Mouse (Mus musculus) limb, embryonic 14.5 days (tissue): Measurements from ENCODE around the gene Klf7. TPM values are rescaled to one million over a fixed set of nuclear protein-coding genes. Genes with fewer than 3 reads are reported as not detected.

Source experiments
- ATAC-seq: fragments of 200-750 bp; cut with Nextera tagmentation; 2 replicates; pipeline ENCODE4 v1.8.0; 2017; ENCODE audit warnings: low read depth, moderate number of reproducible peaks, moderate TSS enrichment; ENCODE audit not compliant: low FRiP score
- DNase-seq: peaks from one replicate; pipeline ENCODE4 v3.0.0-alpha.2; 2015; ENCODE audit warnings: low spot score
- H3K27ac ChIP-seq: fragments of 300-500 bp; sonication (generic); replicated peaks from 2 replicates; pipeline ENCODE4 v1.5.1; 2014; ENCODE audit warnings: low read depth, mild to moderate bottlenecking, low read length, moderate library complexity, mixed read lengths
- H3K27me3 ChIP-seq: fragments of 300-500 bp; sonication (generic); 2 replicates; pipeline ENCODE4 v1.6.1; 2014; ENCODE audit warnings: low read length, mixed read lengths; ENCODE audit not compliant: control insufficient read depth, insufficient read depth
- H3K36me3 ChIP-seq: fragments of 300-500 bp; sonication (generic); 2 replicates; pipeline ENCODE4 v1.6.1; 2014; ENCODE audit warnings: mild to moderate bottlenecking, low read length, moderate library complexity, mixed read lengths; ENCODE audit not compliant: control insufficient read depth, insufficient read depth
- H3K4me1 ChIP-seq: fragments of 300-500 bp; sonication (generic); 2 replicates; pipeline ENCODE4 v1.6.1; 2014; ENCODE audit warnings: antibody characterized with exemption, low read length, mixed read lengths; ENCODE audit not compliant: control insufficient read depth, insufficient read depth
- H3K4me2 ChIP-seq: fragments of 300-500 bp; sonication (generic); replicated peaks from 2 replicates; pipeline ENCODE4 v1.6.1; 2014; ENCODE audit warnings: low read depth, mild to moderate bottlenecking, low read length, moderate library complexity; ENCODE audit not compliant: severe bottlenecking
- H3K4me3 ChIP-seq: fragments of 300-500 bp; sonication (generic); replicated peaks from 2 replicates; pipeline ENCODE4 v1.5.1; 2014; ENCODE audit warnings: low read length
- H3K9ac ChIP-seq: fragments of 300-500 bp; sonication (generic); 2 replicates; pipeline ENCODE4 v1.6.1; 2014; ENCODE audit warnings: mild to moderate bottlenecking, low read depth, low read length, moderate library complexity; ENCODE audit not compliant: severe bottlenecking
- H3K9me3 ChIP-seq: fragments of 300-500 bp; sonication (generic); 2 replicates; pipeline ENCODE4 v1.6.1; 2016; ENCODE audit warnings: low read length; ENCODE audit not compliant: control insufficient read depth
- POLR2A ChIP-seq: fragments of 200-500 bp; IDR thresholded peaks from 2 replicates; pipeline ENCODE4 v1.8.0; 2012; ENCODE audit warnings: inconsistent platforms, mild to moderate bottlenecking, moderate library complexity, borderline replicate concordance; ENCODE audit not compliant: insufficient read depth, insufficient read length; ENCODE audit errors: extremely low read depth
- WGBS: fragments of 180-500 bp; shearing (Covaris S2); extraction: QIAGEN DNeasy Blood & Tissue Kit; methylation state at CpG from one replicate; pipeline ENCODE4 v1.1.7; 2014; 5-methylcytosine and 5-hydroxymethylcytosine counted together
- microRNA-seq: library from miRNA; unstranded; fragments of <30 nt; microRNA quantifications from one replicate; pipeline ENCODE4, GENCODE M21; 2016
- polyA plus RNA-seq, 2 experiments: library from polyadenylated mRNA; depleted of rRNA in 1 of 2; stranded (reverse) in 1 of 2; unstranded in 1 of 2; fragments of >200 nt; fragmentation: Nextera tagmentation in 1 of 2; extraction: Ambion mirVana in 1 of 2; gene quantifications; 2 replicates each; pipeline versions ENCODE4 v1.2.1 to v1.2.3; 2012 to 2014

Klf7 gene
- polyA plus RNA-seq, 2 experiments, result 10.2 to 18.7 TPM

GRCm38 (mm10) chr1:63980733-63981132, 141.3 kb downstream of the Klf7 start:
- no peaks in the 10 kb centered on the region for H3K27me3 ChIP-seq

More at GRCm38 (mm10) chr1:63980733-63981132, 141.3 kb downstream of the Klf7 start:
- no peak for TF ChIP-seq POLR2A
- Histone ChIP-seq H3K9me3 (no peaks in the 10 kb centered on the region), H3K4me2 (no peak overlapping the region), H3K4me1 (no peaks in the 10 kb centered on the region), H3K36me3 (no peaks in the 10 kb centered on the region), H3K9ac (no peak overlapping the region), H3K4me3 (no peak overlapping the region), H3K27ac (no peak overlapping the region)
- DNase-seq (no peak), ATAC-seq (no peak)
- 75% methylated on average over 2 of the region's 2 CpGs for WGBS

Small RNA genes lying within 50 kb of the gene (microRNA-seq; reads per million reads assigned to microRNA genes)
- gene Mir6899, result not detected
